Mouse (Mus musculus) ovary, postnatal 36 days (tissue): ENCODE measurements at regions not wholly inside any gene's neighbourhood (a gene's known extent, or its start where the extent isn't known, plus 50 kb on each side); places are given as distances from the start of the nearest gene placed in this dataset.

Source experiments
- DNase-seq: peaks from one replicate; pipeline ENCODE4 v3.0.0; 2022; ENCODE audit warnings: low spot score, mixed read lengths

DNA sequence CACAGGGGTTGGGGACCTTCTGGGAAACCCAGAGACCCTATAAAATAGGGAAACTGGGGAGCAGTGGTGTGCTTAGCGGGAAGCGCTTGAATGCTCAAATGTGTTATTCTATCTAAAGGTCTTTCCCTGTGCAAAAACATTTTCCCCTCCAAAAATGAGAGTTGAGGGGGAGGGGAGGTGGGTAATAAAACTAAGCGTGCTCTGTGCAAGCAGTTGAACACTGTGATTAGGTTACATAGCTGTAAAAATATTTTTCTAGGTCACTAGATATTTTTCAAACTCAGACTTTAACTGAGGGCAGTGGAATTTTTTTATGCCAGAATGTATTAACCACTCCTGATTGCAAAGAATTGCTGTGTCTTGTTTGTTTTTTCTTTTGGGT, 77.0 kb upstream of the Tbl1x start:
- DNase-seq = no peak

DNA sequence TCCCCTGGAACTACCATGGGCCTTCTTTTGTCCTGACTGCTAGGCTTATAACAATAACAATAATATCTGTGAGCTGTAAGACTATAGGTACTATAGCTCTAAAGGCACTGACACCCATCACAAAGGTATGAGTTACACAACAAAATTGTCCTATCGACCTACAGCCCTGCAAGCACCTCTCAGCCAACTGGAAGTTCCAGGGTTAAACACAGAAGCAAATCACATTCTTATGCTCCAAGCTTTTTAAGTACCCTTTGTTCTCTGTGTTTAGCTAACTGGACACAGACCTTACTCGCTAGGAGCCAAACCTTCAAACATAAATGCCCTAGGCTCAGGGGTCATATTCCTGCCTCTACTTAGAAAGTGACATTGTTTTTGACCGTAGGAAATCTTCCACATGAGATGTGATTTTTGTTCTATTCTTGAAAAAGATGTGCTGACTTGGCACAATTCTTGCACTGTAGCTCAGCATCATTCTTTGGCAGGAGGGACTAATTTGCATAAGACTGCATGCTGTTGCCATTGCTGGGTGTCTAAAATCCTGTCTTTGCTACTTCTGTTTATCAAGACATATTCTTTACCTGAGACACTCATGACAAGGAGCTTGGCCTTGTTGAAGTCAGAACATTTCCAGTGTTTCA, 66.8 kb upstream of the Tbl1x start:
- no peak for DNase-seq

DNA sequence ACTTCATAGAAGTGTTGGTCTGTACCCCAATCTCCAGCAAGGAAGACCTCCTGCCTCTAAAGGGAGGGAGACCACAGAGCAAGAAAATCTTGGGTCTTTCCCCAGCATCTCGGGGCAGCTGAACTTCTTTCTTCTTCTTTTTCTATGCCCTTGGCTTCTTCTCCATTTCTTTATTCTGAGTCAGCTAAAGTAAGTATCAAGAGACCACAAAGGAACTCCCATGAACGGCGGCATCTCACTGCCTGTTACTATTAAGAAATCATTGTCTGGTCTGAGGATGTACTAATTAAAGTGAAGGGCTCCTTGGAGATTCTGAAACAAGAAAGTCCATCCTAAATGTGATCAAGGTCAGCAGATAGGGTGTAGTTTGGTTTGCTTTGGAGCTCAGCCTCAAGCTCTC, 64.1 kb upstream of the Tbl1x start:
- DNase-seq = no peak

DNA sequence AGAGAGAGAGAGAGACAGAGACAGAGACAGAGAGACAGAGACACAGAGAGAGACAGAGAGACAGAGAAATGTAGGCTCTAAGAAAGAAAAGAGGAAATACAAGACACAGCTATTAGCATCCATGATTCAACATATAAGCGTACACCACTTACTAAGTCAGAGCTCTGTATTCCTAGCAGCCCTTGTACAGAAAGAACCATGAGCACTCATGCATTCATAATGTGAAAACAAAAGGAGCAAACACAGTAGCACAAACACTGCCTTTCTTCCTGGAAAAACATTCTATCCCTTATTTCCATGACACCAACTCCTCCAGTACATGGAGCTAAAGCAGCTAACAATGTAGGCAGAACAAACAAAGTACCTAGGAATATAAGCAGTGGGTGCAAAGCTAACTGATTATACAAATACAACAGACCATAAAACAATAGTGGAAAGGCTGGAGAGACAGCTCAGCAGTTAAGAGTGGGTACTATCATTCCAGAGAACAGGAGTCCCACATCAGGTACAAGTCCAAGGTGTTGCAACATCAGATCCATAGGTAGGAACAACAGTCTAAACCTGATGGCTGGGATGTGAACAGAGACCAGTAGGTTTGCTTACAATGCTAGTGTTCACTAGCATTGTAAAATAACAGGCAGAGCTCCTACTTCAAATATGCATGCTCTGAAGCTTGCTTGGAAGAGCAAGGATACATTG, 58.7 kb upstream of the Tbl1x start:
- DNase-seq = no peak
